Mouse (Mus musculus) stomach, embryonic 14.5 days (tissue): ENCODE measurements at regions not wholly inside any gene's neighbourhood (a gene's known extent, or its start where the extent isn't known, plus 50 kb on each side); places are given as distances from the start of the nearest gene placed in this dataset.
A peak's percentile ranks its signal among the peaks of the same experiment; 100 is the strongest.

Experiments
- ATAC-seq: fragments of 200-750 bp; cut with Nextera tagmentation; 2 replicates; pipeline ENCODE4 v1.8.0; 2017; ENCODE audit warnings: low read depth, moderate TSS enrichment; ENCODE audit not compliant: insufficient number of reproducible peaks, insufficient read depth, low FRiP score
- H3K27ac ChIP-seq: fragments of 300-500 bp; sonication (generic); 2 replicates; pipeline ENCODE4 v1.5.1; 2014; ENCODE audit warnings: mild to moderate bottlenecking, low read length, moderate library complexity, mixed read lengths
- H3K27me3 ChIP-seq: fragments of 300-500 bp; sonication (generic); 2 replicates; pipeline ENCODE4 v1.6.1; 2014; ENCODE audit warnings: low read length, control low read depth, mixed read lengths; ENCODE audit not compliant: control insufficient read depth, insufficient read depth
- H3K36me3 ChIP-seq: fragments of 300-500 bp; sonication (generic); 2 replicates; pipeline ENCODE4 v1.6.1; 2014; ENCODE audit warnings: mild to moderate bottlenecking, control low read depth, low read length, moderate library complexity, mixed read lengths; ENCODE audit not compliant: control insufficient read depth, insufficient read depth
- H3K4me1 ChIP-seq: fragments of 300-500 bp; sonication (generic); 2 replicates; pipeline ENCODE4 v1.6.1; 2014; ENCODE audit warnings: low read length, control low read depth, mixed read lengths; ENCODE audit not compliant: control insufficient read depth, insufficient read depth
- H3K4me2 ChIP-seq: fragments of 300-500 bp; sonication (generic); replicated peaks from 2 replicates; pipeline ENCODE4 v1.6.1; 2014; ENCODE audit warnings: low read depth, low read length, control low read depth
- H3K4me3 ChIP-seq: fragments of 300-500 bp; sonication (generic); 2 replicates; pipeline ENCODE4 v1.5.1; 2014; ENCODE audit warnings: low read depth, low read length, control low read depth
- H3K9ac ChIP-seq: fragments of 300-500 bp; sonication (generic); replicated peaks from 2 replicates; pipeline ENCODE4 v1.6.1; 2014; ENCODE audit warnings: low read depth, mild to moderate bottlenecking, control low read depth, low read length, moderate library complexity, mixed read lengths
- H3K9me3 ChIP-seq: fragments of 300-500 bp; sonication (generic); 2 replicates; pipeline ENCODE4 v1.6.1; 2016; ENCODE audit warnings: low read depth, low read length, control low read depth; ENCODE audit not compliant: control insufficient read depth
- WGBS: fragments of 180-500 bp; shearing (Covaris S2); extraction: QIAGEN DNeasy Blood & Tissue Kit; methylation state at CpG from one replicate; pipeline ENCODE4 v1.1.7; 2014; 5-methylcytosine and 5-hydroxymethylcytosine counted together

DNA sequence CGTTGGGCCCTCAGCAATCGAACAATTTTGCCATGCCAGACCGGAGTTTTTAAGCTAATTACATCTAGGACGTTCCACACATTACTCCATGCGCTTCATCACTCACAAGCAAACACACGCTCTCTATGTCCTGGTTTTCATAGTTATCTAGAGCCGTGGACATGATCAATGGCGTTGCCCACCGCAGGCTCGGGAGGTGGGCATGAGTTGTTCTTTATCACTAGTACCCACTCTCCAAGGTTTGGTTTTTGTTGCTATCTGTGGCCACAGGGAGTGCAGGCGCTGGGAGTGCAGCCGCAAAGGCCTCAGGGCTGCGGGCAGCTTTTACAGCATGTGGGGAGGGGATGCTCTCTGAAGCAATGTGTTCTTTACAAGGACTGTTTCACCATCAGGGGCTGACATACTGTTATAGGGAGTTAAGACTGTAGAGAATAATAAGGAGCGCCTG is 226.8 kb downstream of the Ankrd50 start:
- Histone ChIP-seq H3K27ac (no peak overlapping the region), H3K9me3 (no peaks in the 10 kb centered on the region; the same call in 1 of the 2 replicates), H3K36me3 (no peaks in the 10 kb centered on the region), H3K4me2 (no peak overlapping the region), H3K27me3 (no peaks in the 10 kb centered on the region), H3K4me3 (no peak overlapping the region), H3K9ac (no peak overlapping the region), H3K4me1 (no peaks in the 10 kb centered on the region)
- ATAC-seq: no peak
- 63% methylated on average over 14 of the region's 14 CpGs for WGBS

DNA sequence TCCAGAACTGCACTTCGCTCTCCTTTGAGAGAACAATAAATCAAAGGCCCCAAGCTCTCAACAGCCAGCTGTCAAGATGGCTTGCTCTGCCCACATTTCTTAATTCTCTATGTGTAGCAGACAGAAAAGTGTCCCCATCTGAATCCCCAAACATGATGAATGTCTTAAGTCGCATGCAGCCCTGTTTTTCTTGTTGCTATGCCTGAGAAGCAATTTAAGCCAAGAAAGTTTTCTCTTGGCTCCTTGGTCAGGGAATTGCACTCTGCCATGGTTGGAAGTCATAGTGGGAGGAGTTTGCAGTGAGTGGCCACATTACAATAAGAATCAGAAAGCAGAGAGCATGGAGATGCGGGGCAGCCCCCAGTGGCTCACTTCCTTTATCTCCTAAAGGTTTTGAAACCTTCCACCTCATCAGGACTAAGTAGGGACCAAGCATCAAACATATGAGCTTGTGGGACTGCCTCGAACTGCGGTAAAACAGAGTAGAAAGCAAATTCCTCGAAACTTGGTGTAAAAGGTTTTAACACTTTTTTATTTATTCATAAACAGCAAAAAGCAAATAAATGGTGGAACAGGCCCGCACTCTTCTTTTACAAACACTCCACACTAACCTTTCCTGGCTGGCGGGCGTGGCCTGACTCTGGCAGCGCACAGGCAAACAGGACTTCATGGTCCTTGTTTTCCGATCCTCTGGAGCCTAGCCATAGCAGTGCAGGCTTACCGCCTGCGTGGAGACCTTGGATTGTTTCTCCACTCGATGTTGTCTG is 227.4 kb downstream of the Ankrd50 start:
- H3K27me3 ChIP-seq: no peaks in the 10 kb centered on the region
- H3K9me3 ChIP-seq: no peaks in the 10 kb centered on the region; the same call in 1 of the 2 replicates
- no peak overlapping the region for H3K9ac ChIP-seq
- no peak overlapping the region for H3K4me2 ChIP-seq
- no peaks in the 10 kb centered on the region for H3K4me1 ChIP-seq
- H3K36me3 ChIP-seq: no peaks in the 10 kb centered on the region
- 62% methylated on average over 14 of the region's 14 CpGs for WGBS
- no peak overlapping the region for H3K4me3 ChIP-seq
- no peak for ATAC-seq
- no peak overlapping the region for H3K27ac ChIP-seq

DNA sequence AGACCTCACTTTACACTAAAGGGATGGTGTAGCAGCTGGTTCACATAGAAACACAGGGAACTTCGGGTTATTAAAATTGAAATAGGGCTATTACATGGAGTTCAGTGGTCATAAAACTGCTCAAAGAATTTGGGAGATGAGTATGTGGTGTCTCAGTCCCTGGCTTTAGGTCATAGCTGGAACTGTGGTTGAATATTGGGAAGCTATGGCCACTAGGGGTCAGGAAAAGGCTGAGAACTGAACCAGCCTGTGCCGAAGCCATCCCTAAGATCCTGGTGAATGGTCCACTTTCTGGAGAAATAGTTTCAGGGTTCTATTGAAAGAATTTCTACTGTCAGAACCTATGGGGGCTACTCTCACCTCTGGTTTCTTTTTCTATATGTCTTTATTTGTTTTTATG is 229.0 kb downstream of the Ankrd50 start:
- Histone ChIP-seq H3K4me2 (no peak overlapping the region), H3K9ac (no peak overlapping the region), H3K9me3 (no peaks in the 10 kb centered on the region; the same call in 1 of the 2 replicates), H3K36me3 (no peaks in the 10 kb centered on the region), H3K27ac (no peak overlapping the region), H3K4me3 (no peak overlapping the region), H3K27me3 (no peaks in the 10 kb centered on the region), H3K4me1 (no peaks in the 10 kb centered on the region)
- WGBS: 14% methylated on average over 2 of the region's 2 CpGs
- ATAC-seq: no peak

DNA sequence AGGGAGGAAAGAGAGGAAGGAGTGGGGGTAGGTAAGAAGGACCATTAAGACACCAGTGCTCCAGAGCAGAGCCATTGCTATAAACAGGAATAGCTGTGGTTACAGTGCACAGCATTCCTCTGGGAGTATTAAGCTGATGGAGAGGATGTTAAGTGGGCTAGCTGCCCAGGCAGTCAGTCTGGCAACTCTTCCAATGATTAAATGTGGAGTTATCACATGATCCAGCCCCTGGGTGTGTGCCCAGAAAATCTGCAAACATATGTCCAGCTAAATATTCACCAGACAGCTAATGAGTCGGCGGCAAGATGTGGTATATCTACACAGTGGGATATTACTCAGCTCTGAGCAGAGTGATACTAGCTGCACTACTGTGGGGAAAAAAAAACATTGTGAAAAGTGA is 229.7 kb downstream of the Ankrd50 start:
- no peaks in the 10 kb centered on the region for H3K4me1 ChIP-seq
- ATAC-seq: peak; percentile 73; the same call in 1 of the 2 replicates
- H3K4me2 ChIP-seq: no peak overlapping the region
- no peak overlapping the region for H3K9ac ChIP-seq
- no peak overlapping the region for H3K4me3 ChIP-seq
- WGBS: 38% methylated on average over 2 of the region's 2 CpGs
- H3K27me3 ChIP-seq: no peaks in the 10 kb centered on the region
- H3K9me3 ChIP-seq: no peaks in the 10 kb centered on the region
- H3K36me3 ChIP-seq: no peaks in the 10 kb centered on the region
- H3K27ac ChIP-seq: no peak overlapping the region

DNA sequence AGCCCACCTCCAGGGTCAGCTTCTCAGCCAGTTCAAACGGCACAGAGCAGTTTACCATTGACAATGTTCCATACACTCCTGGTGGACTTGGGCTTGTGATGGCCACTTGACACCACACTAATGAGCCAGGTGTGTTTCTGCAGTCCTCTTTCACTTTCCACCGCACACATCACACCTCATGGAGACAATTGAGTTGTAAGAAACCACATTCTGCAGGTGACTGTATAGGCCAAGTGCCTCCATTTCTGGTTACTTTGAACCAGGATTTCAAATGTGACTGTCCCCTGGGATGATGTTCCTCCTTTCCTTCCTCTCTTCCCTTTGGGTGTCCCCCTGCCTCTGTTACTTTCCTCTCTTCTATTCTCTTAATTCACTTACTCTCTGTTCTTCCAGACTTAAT is 233.1 kb downstream of the Ankrd50 start:
- Histone ChIP-seq H3K4me2 (no peak overlapping the region), H3K36me3 (no peaks in the 10 kb centered on the region), H3K27ac (no peak overlapping the region), H3K27me3 (no peaks in the 10 kb centered on the region), H3K4me1 (no peaks in the 10 kb centered on the region), H3K9ac (no peak overlapping the region), H3K9me3 (no peaks in the 10 kb centered on the region), H3K4me3 (no peak overlapping the region)
- WGBS: 56% methylated on average over 2 of the region's 2 CpGs
- no peak for ATAC-seq

DNA sequence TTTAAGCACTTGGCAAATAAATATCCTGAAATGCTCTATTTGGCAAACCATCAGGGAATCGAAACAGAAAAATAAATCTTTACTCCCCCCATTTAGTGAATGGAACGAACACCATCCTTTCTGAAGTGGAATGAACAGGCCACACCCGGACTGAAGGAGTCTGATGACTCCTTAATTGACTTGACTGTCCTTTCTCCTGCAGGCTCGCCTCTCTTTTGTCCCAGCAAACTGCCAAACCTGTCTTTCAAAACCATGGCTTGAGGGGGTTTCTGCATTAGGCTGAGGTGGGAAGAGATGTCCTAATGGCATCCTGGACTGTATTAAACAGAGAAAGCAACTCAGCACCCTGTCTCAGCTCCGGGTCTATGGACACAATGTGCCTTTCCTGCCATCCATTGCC is 234.1 kb downstream of the Ankrd50 start:
- no peaks in the 10 kb centered on the region for H3K9me3 ChIP-seq

DNA sequence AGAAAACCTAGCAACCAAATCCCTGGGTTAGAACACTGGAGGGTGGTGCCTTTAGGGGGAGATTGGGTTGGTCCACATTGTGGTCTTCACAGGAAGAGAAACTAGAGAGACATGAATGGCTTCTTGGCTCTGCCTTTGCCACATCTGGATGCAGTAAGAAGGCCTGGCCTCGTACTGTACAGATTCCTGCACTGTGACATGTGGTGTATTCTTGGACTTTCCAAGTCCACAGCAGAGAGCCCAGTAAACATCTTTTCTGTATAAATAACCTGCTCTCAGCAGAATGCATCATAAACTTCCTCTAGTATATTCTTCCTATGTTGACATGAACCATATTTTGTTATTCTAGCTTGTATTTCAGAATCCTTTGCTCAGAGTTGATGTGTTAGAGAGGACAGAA is 235.7 kb downstream of the Ankrd50 start:
- ATAC-seq: no peak
- no peaks in the 10 kb centered on the region for H3K27me3 ChIP-seq
- no peak overlapping the region for H3K27ac ChIP-seq
- H3K4me3 ChIP-seq: no peak overlapping the region
- no peaks in the 10 kb centered on the region for H3K9me3 ChIP-seq
- H3K36me3 ChIP-seq: no peaks in the 10 kb centered on the region
- no peak overlapping the region for H3K4me2 ChIP-seq
- H3K4me1 ChIP-seq: no peaks in the 10 kb centered on the region
- no peak overlapping the region for H3K9ac ChIP-seq
- WGBS: 56% methylated on average over 1 of the region's 1 CpGs

More for the DNA sequence above, 234.1 kb downstream of the Ankrd50 start:
- Histone ChIP-seq H3K36me3 (no peaks in the 10 kb centered on the region), H3K9ac (no peak overlapping the region), H3K4me2 (no peak overlapping the region), H3K4me3 (no peak overlapping the region), H3K27me3 (no peaks in the 10 kb centered on the region), H3K4me1 (no peaks in the 10 kb centered on the region), H3K27ac (no peak overlapping the region)
- ATAC-seq: no peak
- 68% methylated on average over 5 of the region's 5 CpGs for WGBS

DNA sequence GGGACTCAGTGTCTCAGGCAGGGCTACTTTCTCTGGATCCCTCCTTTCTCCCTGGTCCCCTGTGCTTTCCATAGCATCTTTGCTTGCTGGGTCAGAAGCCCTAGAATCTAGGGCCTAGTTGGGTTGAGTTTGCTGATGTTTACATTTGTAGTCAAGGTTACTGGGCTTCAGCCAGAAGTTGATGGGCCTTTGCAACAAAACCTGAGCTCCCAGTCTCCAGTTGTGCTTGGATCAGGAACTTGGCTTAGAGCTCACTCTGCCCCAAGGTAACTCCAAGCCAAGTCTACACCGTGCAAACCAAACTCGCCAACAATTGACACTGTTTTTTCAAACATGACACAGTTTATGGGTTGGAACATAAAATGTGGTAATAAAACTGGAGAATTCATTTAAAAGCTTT is 238.2 kb downstream of the Ankrd50 start:
- Histone ChIP-seq H3K4me2 (no peak overlapping the region), H3K36me3 (no peaks in the 10 kb centered on the region), H3K9me3 (no peaks in the 10 kb centered on the region), H3K4me3 (no peak overlapping the region), H3K27me3 (no peaks in the 10 kb centered on the region), H3K4me1 (no peaks in the 10 kb centered on the region), H3K9ac (no peak overlapping the region), H3K27ac (no peak overlapping the region)
- ATAC-seq: no peak
- WGBS: 62% methylated on average over 2 of the region's 2 CpGs

DNA sequence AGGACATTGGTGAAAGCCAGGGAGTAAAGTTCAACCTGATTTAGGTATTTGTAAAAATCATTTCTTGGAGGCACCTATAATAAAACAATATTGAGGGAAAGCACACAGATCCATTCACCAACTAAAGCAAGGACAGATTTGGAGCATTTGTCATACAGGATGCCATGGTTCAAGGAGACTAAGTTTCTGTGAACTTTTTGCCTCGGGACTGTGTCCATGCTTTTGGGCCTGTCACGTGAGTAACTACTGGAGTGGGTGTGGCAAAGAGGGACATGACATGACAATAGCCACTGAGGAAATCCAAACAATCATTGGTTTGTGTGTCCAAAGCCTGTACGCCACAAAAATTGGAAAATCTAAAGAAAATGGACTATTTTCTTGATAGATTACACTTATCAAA is 241.4 kb downstream of the Ankrd50 start:
- H3K27ac ChIP-seq: no peak overlapping the region
- H3K9me3 ChIP-seq: no peaks in the 10 kb centered on the region
- no peak for ATAC-seq
- no peaks in the 10 kb centered on the region for H3K27me3 ChIP-seq
- H3K4me2 ChIP-seq: no peak overlapping the region
- 79% methylated on average over 3 of the region's 3 CpGs for WGBS
- no peaks in the 10 kb centered on the region for H3K4me1 ChIP-seq
- H3K9ac ChIP-seq: no peak overlapping the region
- no peaks in the 10 kb centered on the region for H3K36me3 ChIP-seq
- H3K4me3 ChIP-seq: no peak overlapping the region
